Mouse (Mus musculus): ENCODE data around the gene Gm4131.

GRCm38 (mm10) chr14:62493456-62493855 lies 73.3 kb downstream of the Gm4131 start:
- TF ChIP-seq CTCF (conservative IDR thresholded peaks at IDR 0.05; ENCODE audit: low read length), result no peak
- no peak for TF ChIP-seq POU5F1 (IDR thresholded peaks at IDR 0.05; ENCODE audit: borderline replicate concordance, low read length)

All from E14TG2a.4 (cell line).